ENCODE assay signal across 9 mouse cellular contexts in the genomic region with DNA sequence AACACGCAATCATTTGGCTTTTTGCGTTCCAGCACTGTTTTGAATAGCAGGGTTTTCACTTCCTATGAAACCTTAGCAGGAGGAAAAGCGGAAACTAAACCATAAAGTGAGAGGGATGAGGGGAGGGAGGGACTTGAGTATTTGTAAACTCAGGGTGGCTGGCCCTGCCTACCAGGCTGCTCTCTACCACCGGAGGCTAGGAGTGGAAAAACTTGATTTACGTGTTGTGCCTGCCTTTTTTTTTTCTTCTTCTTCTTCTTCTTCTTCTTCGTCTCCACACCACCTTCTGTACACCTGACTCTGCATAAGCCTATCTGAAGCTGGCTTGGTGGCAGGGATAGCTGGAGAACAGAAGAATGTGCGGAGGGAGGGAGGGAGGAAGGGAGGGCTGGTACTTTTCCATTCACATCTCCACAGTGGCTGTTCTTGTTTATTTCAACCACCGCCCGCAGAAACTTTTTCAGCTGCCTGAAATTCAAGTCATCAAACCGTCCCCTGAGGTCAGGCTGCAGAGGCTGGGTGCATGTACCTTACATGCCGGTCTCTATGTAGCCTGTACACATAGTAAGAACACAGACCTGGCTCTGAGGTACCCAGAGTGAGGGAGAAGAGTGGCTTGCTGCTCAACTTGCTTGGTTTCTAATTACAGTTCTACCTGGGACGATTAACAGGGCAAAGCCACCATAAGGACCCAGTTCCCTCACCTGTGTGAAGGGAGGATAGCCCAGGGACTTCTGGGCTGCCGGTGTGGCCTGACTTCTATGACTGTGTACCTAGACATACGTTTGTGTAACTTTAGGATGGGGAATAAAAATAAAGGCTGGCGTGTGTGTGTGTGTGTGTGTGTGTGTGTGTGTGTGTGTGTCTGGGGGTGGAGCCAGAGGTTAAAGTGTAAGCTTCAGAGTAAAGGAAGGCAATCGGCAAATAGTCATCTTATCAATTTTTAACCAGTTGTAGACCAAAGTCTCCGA. TPM values are rescaled to one million over a fixed set of nuclear protein-coding genes. Genes with fewer than 3 reads are reported as not detected.
DNase-seq lines count a peak whose midpoint lies in the region; ATAC-seq and TF ChIP-seq lines count a peak whose summit lies in the region.
"Had no signal": no experiment of that assay in that cellular context is flagged by ENCODE, and none has a peak within 500 bp of the region (broad histone marks: within the 10 kb centered on the region; RNA-seq: fewer than 3 reads in every experiment).

No protein-coding gene starts in this region.

- 49% methylated on average over 17 of the region's 17 CpGs for WGBS in heart, embryonic 12.5 days
- WGBS in limb, embryonic 14.5 days, result 35% methylated on average over 17 of the region's 17 CpGs

- no peak overlapping the region for H3K4me3 ChIP-seq in heart, embryonic 12.5 days
- H3K4me3 ChIP-seq in limb, embryonic 14.5 days (replicated peaks; ENCODE audit: low read length), result no peak overlapping the region

- H3K36me3 ChIP-seq in heart, embryonic 12.5 days, result no peaks in the 10 kb centered on the region
- no peaks in the 10 kb centered on the region for H3K36me3 ChIP-seq in limb, embryonic 14.5 days (ENCODE audit: control insufficient read depth, insufficient read depth, low read length)

- DNase-seq in gastrocnemius, postnatal 25 days, result peak; percentile 43
- DNase-seq in gastrocnemius, postnatal 4 days (ENCODE audit: low spot score in 2 of 2), result no peak
- DNase-seq in limb, embryonic 14.5 days (ENCODE audit: low spot score), result peak; percentile 32
- DNase-seq in skeletal muscle tissue, adult 2 months (ENCODE audit: low read depth, low spot score), result peak; percentile 78
- no peak for DNase-seq in c-Kit-positive CD71-positive TER-119-positive erythroid progenitor cells, embryonic 14.5 days (ENCODE audit: low spot score)
- no peak for DNase-seq in neural tube, embryonic 10.5 days (ENCODE audit: extremely low spot score, low spot score)

- peak overlapping the region; percentile 31; the same call in 1 of the 2 replicates for H3K4me2 ChIP-seq in heart, embryonic 12.5 days
- 0 out of 2 replicates have a peak overlapping the region, but pooled peaks have one; percentile 11 for H3K4me2 ChIP-seq in limb, embryonic 14.5 days (replicated peaks; ENCODE audit: low read depth, low read length, severe bottlenecking)

- no peak overlapping the region for H3K27ac ChIP-seq in heart, embryonic 12.5 days (ENCODE audit: poor library complexity, severe bottlenecking)
- no peak overlapping the region for H3K27ac ChIP-seq in limb, embryonic 14.5 days (replicated peaks; ENCODE audit: low read depth, low read length)

- H3K9ac ChIP-seq in heart, embryonic 12.5 days, result no peak overlapping the region
- no peak overlapping the region for H3K9ac ChIP-seq in limb, embryonic 14.5 days (ENCODE audit: low read depth, low read length, severe bottlenecking)

- no peaks in the 10 kb centered on the region for H3K27me3 ChIP-seq in heart, embryonic 12.5 days (replicated peaks)
- H3K27me3 ChIP-seq in limb, embryonic 14.5 days (ENCODE audit: control insufficient read depth, insufficient read depth, low read length), result no peaks in the 10 kb centered on the region

- ATAC-seq in heart, embryonic 12.5 days (ENCODE audit: insufficient number of reproducible peaks, low FRiP score), result 0 out of 2 replicates have a peak, but pooled peaks have one; percentile 16
- ATAC-seq in limb, embryonic 14.5 days (ENCODE audit: low FRiP score, low read depth), result no peak
- no peak for ATAC-seq in inflammation-experienced regulatory T-cells, adult 6 months

- TF ChIP-seq POLR2A in limb, embryonic 14.5 days (IDR thresholded peaks at IDR 0.05; ENCODE audit: borderline replicate concordance, extremely low read depth, insufficient read depth, insufficient read length), result no peak

- peaks cover 23% of the 10 kb centered on the region for H3K4me1 ChIP-seq in heart, embryonic 12.5 days (replicated peaks)
- peaks cover 23% of the 10 kb centered on the region for H3K4me1 ChIP-seq in limb, embryonic 14.5 days (ENCODE audit: control insufficient read depth, insufficient read depth, low read length)

- no peaks in the 10 kb centered on the region for H3K9me3 ChIP-seq in heart, embryonic 12.5 days (replicated peaks)
- no peaks in the 10 kb centered on the region for H3K9me3 ChIP-seq in limb, embryonic 14.5 days (ENCODE audit: control insufficient read depth, low read length)

RNA-seq across cellular contexts. Expression of a gene that starts 5.0 kb away (rescaled TPM):
- total RNA-seq in gastrocnemius, postnatal 25 days (2021), result 10 to 100 TPM; 36.6 to 68.3 TPM
- total RNA-seq in gastrocnemius, postnatal 4 days (2021), result 10 to 100 TPM; 11.1 to 11.3 TPM
- polyA plus RNA-seq in heart, embryonic 12.5 days (2016; fragmentation: Nextera tagmentation; extraction: Ambion mirVana), result 0.24 and 0.35 TPM in 2 replicates
- polyA plus RNA-seq in limb, embryonic 14.5 days (2012; rRNA removed), result 10.8 and 11.9 TPM in 2 replicates
- 2.5 and 2.7 TPM in 2 replicates for polyA plus RNA-seq in limb, embryonic 14.5 days (2014; fragmentation: Nextera tagmentation; extraction: Ambion mirVana)
- 10 to 100 TPM in 2 of 3 experiments, 1 to 10 TPM in 1; 8.4 to 28.5 (median 10.2) TPM for polyA plus RNA-seq in inflammation-experienced regulatory T-cells, adult 6 months (2017; shearing (Covaris generic))

RNA-seq across cellular contexts. Expression of a gene that starts 5.4 kb away (rescaled TPM):
- total RNA-seq in gastrocnemius, postnatal 25 days (2021), result not detected
- not detected for total RNA-seq in gastrocnemius, postnatal 4 days (2021)
- not detected in 2 replicates for polyA plus RNA-seq in heart, embryonic 12.5 days (2016; fragmentation: Nextera tagmentation; extraction: Ambion mirVana)
- polyA plus RNA-seq in limb, embryonic 14.5 days (2012; rRNA removed), result not detected in 2 replicates
- not detected in 2 replicates for polyA plus RNA-seq in limb, embryonic 14.5 days (2014; fragmentation: Nextera tagmentation; extraction: Ambion mirVana)
- not detected for polyA plus RNA-seq in inflammation-experienced regulatory T-cells, adult 6 months (2017; shearing (Covaris generic))
- polyA plus RNA-seq: limb, embryonic 11.5 days had no signal

Comparison
In these comparisons a context has a peak if more than half of its experiments do, and no peak if none do; other contexts are left out.
1. DNase-seq: peak in gastrocnemius, postnatal 25 days (single experiment), limb, embryonic 14.5 days (single experiment) and skeletal muscle tissue, adult 2 months (single experiment); none in gastrocnemius, postnatal 4 days (0 of 2), c-Kit-positive CD71-positive TER-119-positive erythroid progenitor cells, embryonic 14.5 days (single experiment) and neural tube, embryonic 10.5 days (single experiment).